Mouse (Mus musculus) T-helper 2 cell (primary cell): Measurements from ENCODE around the gene Rhebl1.

ENCODE experiments used
- in situ Hi-C: fragments of 300-600 bp; cut with MboI, MseI; formaldehyde crosslinking; loops from one replicate; pipeline ENCODE4 v1.15.1; 2025; ENCODE audit warnings: high pct_unique_total_duplicates

Rhebl1 gene

GRCm38 (mm10) chr15:98852071-98852470 is 42.3 kb downstream of the Rhebl1 start:
- in situ Hi-C loops, result no loop called here

GRCm38 (mm10) chr15:98851229-98851818 is 43.0 kb downstream of the Rhebl1 start:
- in situ Hi-C loops, result no loop called here

GRCm38 (mm10) chr15:98850668-98851067 is 43.7 kb downstream of the Rhebl1 start:
- in situ Hi-C loops, result no loop called here

- in situ Hi-C loops, result no loop called here
These were observed 44.3 kb downstream of the Rhebl1 start for GRCm38 (mm10) chr15:98849956-98850600.

- in situ Hi-C loops, result no loop called here
These were observed 45.2 kb downstream of the Rhebl1 start for GRCm38 (mm10) chr15:98849165-98849564.

- in situ Hi-C loops, result no loop called here
These were observed 48.2 kb downstream of the Rhebl1 start for GRCm38 (mm10) chr15:98846140-98846539.

GRCm38 (mm10) chr15:98845149-98845548 is 49.2 kb downstream of the Rhebl1 start:
- in situ Hi-C loops, result no loop called here

GRCm38 (mm10) chr15:98843595-98844223 is 50.6 kb downstream of the Rhebl1 start:
- in situ Hi-C loops, result no loop called here

- in situ Hi-C loops, result no loop called here
These were observed 54.4 kb downstream of the Rhebl1 start for GRCm38 (mm10) chr15:98839671-98840585.

- in situ Hi-C loops, result no loop called here
These were observed 55.2 kb downstream of the Rhebl1 start for GRCm38 (mm10) chr15:98839161-98839560.

- in situ Hi-C loops, result no loop called here
These were observed 56.6 kb downstream of the Rhebl1 start for GRCm38 (mm10) chr15:98837743-98838103.

GRCm38 (mm10) chr15:98837006-98837742 is 57.2 kb downstream of the Rhebl1 start:
- in situ Hi-C loops, result no loop called here

GRCm38 (mm10) chr15:98835291-98835690 is 59.0 kb downstream of the Rhebl1 start:
- in situ Hi-C loops, result no loop called here

- in situ Hi-C loops, result no loop called here
These were observed 60.3 kb downstream of the Rhebl1 start for GRCm38 (mm10) chr15:98834059-98834458.

GRCm38 (mm10) chr15:98833281-98833680 is 61.1 kb downstream of the Rhebl1 start:
- in situ Hi-C loops, result no loop called here

GRCm38 (mm10) chr15:98832161-98833058 is 61.9 kb downstream of the Rhebl1 start:
- in situ Hi-C loops, result no loop called here

GRCm38 (mm10) chr15:98831684-98832035 is 62.7 kb downstream of the Rhebl1 start:
- in situ Hi-C loops, result no loop called here

- in situ Hi-C loops, result no loop called here
These were observed 63.3 kb downstream of the Rhebl1 start, which contains the start of gene Prkag1 for GRCm38 (mm10) chr15:98830736-98831683. TSS of gene Prkag1 (minus strand) at chr15:98831521.
